Mouse (Mus musculus) kidney, adult 2 months (tissue): ENCODE measurements around the gene Fabp6.

Experiments
- CTCF ChIP-seq: fragments of 200-500 bp; conservative IDR thresholded peaks from 2 replicates; pipeline ENCODE4 v1.5.1; 2011; ENCODE audit warnings: low read depth, mild to moderate bottlenecking, control low read depth, low read length, moderate library complexity, mixed read lengths; ENCODE audit not compliant: insufficient read depth, insufficient read length
- POLR2A ChIP-seq: fragments of 200-500 bp; IDR thresholded peaks from one replicate; pipeline ENCODE4 v1.6.1; 2011; ENCODE audit warnings: low read depth, low read length, control low read depth

DNA sequence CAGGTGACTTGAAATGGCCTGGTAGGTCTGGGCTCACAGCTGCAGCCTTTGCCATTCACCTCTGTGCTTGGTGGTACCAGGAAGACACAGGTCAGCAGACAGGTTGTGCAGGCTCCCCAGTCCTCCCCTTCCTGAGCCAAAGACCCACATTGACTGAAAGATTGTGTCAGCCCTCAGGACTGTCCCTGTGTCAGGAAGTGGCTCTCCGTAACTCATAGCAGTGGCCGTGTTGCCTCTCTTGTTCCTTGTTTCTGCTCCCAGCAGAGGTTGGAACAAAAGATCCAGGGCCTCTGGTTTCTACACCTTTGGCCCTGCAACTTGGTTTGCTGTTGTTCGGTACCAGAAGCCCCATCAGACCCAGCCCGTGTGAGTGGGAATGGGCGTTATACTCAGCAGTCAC, 32.2 kb downstream of the Fabp6 start:
- TF ChIP-seq CTCF (no peak), POLR2A (no peak)
